Mouse (Mus musculus): ENCODE data around the gene Coro2a. TPM values are rescaled to one million over a fixed set of nuclear protein-coding genes. Genes with fewer than 3 reads are reported as not detected.
"Not testable (repeated sequence)": the region's sequence is repeated elsewhere in the genome, so short reads cannot be mapped to it uniquely, and the experiment has no call there.

Gene Coro2a
- total RNA-seq, 2 experiments from 2014 or later, result 35.6 to 37.6 TPM

DNA sequence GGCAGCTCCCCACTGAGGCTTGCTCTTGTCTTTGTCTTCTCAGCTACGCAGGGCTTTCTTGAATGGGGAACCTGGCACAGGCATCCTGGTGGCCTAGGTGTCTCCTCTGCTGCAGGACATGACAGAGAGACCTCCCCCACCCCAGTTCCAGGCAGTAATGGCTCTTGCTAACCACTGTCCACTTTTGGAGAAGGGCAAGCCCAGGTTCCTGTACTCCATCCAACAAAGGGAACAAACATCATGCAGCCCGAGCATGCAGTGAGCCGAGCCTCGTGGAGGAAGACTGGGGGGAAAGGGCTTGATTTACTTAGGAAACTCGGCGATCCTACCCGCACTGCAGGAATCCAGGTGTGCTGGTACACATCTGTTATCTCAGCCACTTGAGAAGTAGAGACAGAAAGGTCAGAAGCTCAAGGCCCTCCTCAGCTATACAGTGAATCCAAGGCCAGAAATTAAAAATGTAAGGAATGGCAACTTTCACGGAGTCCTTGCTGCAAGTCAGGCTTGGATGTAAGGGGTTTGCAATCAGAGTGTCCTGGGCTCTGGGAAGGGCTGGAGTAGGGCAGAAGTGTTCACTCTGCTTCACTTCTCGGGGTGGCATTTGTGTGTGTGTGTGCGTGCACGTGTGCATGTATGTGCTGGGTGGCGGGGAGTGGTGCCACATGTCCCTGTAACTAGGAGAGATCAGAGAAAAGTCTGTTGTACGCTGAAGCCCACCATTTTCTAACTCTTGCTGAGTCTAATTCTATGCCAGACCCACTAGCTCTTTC lies 16.8 kb downstream of the Coro2a start:
- no peak for DNase-seq (ENCODE audit: low spot score in 2 of 2)

DNA sequence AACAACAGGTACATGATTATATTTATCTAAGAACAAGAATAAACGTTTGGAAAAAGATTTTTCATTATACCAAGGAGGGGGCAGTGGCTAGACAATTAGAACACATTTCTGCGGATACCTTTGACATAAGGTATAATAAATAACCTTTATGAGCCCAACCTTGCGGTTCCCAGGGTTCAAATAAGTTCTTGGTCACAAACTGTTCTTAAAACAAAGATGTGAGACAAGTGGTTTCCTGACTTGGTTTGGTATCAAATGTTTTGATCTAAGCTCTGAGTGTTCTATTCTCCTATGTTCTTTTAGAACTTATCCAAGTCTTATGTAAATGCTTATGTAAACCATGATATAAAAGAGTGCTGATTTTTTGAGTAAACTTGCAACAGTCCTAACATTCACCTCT lies 17.5 kb downstream of the Coro2a start:
- DNase-seq (ENCODE audit: low spot score in 2 of 2), result not testable (repeated sequence)

DNA sequence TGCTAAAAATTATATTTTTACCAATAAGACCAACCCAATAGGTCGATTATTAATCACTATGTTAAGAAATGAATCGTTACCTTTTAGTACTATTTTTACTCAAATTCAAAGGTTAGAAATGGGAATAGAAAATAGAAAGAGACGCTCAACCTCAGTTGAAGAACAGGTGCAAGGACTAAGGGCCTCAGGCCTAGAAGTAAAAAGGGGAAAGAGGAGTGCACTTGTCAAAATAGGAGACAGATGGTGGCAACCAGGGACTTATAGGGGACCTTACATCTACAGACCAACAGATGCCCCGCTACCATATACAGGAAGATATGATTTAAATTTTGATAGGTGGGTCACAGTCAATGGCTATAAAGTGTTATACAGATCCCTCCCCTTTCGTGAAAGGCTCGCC lies 17.9 kb downstream of the Coro2a start:
- not testable (repeated sequence) for DNase-seq (ENCODE audit: low spot score in 2 of 2)

DNA sequence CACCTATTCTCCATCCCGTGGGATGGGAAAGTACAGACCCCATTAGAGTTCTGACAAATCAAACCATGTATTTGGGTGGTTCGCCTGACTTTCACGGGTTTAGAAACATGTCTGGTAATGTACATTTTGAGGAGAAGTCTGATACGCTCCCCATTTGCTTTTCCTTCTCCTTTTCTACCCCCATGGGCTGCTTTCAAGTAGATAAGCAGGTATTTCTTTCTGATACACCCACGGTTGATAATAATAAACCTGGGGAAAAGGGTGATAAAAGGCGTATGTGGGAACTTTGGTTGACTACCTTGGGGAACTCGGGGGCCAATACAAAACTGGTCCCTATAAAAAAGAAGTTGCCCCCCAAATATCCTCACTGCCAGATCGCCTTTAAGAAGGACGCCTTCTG lies 20.0 kb downstream of the Coro2a start:
- DNase-seq (ENCODE audit: low spot score in 2 of 2), result not testable (repeated sequence)

DNA sequence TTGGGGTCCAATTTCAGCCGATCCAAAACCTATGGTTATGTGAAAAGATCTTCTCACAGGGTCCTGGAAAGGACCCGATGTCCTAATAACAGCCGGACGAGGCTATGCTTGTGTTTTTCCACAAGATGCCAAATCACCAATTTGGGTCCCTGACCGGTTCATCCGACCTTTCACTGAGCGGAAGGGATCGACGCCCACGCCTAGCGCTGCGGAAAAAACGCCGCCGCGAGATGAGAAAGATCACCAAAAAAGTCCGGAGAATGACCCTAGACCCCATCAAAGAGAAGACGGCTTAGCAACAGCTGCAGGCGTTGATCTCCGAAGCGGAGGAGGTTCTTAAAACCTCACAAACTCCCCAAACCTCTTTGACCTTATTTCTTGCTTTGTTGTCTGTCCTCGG lies 20.4 kb downstream of the Coro2a start:
- not testable (repeated sequence) for DNase-seq (ENCODE audit: low spot score in 2 of 2)

DNA sequence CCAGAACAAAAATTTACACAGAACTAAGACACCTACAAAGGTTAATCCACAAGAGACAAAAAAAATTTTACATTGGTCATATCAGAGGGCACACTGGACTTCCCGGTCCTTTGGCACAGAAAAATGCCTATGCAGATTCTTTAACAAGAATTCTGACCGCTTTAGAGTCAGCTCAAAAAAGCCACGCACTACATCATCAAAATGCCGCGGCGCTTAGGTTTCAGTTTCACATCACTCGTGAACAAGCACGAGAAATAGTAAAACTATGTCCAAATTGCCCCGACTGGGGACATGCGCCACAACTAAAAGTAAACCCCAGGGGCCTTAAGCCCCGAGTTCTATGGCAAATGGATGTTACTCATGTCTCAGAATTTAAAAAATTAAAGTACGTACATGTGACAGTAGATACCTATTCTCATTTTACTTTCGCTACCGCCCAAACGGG lies 21.2 kb downstream of the Coro2a start:
- not testable (repeated sequence) for DNase-seq (ENCODE audit: low spot score in 2 of 2)

DNA sequence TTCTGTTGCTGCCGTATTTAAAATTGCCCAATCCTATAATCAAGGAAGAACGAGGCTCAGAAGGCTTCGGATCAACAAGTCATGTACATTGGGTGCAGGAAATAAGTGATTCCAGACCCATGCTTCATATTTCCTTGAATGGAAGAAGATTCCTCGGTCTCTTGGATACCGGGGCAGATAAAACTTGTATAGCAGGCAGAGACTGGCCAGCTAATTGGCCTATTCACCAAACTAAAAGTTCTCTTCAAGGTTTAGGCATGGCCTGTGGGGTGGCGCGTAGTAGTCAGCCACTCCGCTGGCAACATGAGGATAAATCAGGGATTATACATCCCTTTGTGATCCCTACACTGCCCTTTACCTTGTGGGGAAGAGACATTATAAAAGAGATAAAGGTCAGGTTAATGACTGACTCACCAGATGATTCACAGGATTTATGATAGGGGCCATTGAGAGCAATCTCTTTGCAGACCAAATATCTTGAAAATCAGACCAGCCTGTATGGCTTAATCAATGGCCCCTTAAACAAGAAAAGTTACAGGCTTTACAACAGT lies 23.1 kb downstream of the Coro2a start:
- DNase-seq (ENCODE audit: low spot score in 2 of 2), result not testable (repeated sequence)

DNA sequence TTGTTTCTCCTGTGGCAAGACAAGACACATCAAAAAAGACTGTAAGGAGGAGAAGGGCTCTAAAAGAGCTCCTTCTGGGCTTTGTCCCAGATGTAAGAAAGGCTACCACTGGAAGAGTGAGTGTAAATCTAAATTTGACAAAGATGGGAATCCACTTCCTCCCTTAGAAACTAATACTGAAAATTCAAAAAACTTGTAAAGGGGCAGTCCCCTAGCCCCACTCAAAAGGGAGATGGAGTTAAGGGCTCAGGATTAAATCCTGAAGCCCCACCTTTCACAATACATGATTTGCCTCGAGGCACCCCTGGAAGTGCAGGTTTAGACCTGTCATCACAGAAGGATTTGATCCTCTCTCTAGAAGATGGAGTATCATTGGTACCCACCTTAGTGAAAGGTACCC lies 23.8 kb downstream of the Coro2a start:
- DNase-seq (ENCODE audit: low spot score in 2 of 2), result no peak

DNA sequence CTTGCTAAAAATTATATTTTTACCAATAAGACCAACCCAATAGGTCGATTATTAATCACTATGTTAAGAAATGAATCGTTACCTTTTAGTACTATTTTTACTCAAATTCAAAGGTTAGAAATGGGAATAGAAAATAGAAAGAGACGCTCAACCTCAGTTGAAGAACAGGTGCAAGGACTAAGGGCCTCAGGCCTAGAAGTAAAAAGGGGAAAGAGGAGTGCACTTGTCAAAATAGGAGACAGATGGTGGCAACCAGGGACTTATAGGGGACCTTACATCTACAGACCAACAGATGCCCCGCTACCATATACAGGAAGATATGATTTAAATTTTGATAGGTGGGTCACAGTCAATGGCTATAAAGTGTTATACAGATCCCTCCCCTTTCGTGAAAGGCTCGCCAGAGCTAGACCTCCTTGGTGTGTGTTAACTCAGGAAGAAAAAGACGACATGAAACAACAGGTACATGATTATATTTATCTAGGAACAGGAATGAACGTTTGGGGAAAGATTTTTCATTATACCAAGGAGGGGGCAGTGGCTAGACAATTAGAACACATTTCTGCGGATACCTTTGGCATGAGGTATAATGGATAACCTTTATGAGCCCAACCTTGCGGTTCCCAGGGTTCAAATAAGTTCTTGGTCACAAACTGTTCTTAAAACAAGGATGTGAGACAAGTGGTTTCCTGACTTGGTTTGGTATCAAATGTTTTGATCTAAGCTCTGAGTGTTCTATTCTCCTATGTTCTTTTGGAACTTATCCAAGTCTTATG lies 26.3 kb downstream of the Coro2a start:
- not testable (repeated sequence) for DNase-seq (ENCODE audit: low spot score in 2 of 2)

DNA sequence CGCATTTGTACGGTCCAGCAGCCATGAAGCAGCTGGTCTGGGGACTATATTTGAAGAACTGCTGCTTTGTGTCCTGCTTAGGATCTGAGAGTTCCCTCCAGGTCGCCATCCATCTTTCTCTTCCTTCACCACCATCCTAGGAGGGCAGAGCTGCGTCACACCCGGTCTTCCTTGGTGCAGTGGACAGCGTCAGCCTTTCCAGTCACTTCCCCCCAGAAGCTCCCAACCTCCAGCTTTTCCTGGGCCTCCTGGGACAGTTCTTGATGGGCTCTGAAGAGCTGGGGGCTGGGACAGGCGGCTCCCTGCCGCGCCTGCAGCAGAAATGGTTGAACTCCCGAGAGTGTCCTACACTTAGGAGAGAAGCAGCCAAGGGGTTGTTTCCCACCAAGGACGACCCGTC lies 27.2 kb downstream of the Coro2a start:
- DNase-seq (ENCODE audit: low spot score in 2 of 2), result no peak

DNA sequence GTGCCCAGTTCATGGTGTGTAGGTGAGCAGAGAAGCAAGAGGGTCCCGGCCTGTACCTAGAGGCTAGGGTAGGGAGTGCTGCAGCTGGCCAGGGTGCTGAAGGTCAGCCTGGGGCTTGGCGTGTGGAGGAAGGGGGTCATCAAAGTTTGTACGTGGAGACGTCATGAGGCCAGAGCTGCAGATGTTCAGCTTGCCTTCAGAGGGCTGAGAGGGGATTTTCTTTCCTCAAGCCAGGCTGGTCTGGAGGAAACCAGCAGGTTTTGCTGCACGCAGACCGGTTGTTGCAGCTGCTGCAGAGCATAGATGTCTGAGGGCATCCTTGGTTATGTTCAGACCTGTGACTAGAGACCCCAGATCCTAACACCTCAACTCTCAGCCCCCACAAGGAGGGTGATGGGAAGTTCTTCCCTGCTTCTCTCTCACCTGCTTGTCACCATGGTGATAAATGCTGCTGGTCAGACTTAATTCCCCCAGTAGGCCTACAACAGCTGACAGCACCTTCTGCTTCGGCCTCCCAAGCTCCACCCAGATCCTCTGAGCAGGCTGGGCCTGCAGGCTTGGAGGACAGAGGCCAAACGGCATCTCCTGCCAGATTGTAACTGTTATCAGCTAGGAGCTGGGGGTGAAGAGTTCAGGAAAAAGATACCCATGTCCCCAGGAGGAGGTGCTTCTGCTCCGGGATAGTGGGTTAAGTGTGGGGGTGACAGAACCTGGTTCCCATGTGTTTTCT lies 27.8 kb downstream of the Coro2a start:
- DNase-seq (ENCODE audit: low spot score in 2 of 2), result no peak

DNA sequence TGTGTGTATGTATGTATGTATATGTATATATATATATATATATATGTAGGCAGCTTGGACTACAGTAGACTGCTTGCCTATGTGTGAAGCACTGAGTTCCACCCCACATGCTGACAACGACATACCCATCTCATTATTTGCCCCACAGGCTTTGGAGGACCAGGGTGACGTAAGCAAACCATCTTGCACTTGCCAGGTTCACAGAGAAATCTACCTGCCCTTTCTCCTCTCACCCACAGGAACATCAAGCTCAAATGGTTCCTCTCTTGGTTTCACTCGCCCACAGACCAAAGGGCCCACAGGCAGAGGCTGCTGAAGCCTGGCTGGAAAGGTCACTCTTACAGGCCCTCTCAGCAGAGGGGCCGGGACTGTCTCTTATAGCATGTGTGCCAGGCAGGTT lies 29.4 kb downstream of the Coro2a start:
- DNase-seq (ENCODE audit: low spot score in 2 of 2), result no peak

DNA sequence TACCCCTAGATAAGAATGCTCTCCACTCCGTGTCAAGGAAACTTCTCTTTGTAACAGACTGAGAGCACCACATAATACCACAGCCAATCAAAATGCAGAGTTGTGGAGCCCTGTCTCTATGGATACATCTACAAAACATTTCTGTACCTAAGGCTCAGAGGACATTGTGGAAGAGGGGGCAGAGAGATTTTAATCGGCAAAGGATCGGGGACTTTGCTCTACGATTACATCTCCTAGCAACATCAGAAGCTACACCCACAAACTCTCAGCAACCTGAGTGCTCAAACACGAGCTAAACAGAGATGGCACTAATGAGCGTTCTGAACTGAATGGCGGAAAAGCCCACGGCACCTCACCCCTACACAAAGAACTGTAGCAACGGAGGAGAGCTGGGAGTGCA lies 30.3 kb downstream of the Coro2a start:
- DNase-seq (ENCODE audit: low spot score in 2 of 2), result no peak

DNA sequence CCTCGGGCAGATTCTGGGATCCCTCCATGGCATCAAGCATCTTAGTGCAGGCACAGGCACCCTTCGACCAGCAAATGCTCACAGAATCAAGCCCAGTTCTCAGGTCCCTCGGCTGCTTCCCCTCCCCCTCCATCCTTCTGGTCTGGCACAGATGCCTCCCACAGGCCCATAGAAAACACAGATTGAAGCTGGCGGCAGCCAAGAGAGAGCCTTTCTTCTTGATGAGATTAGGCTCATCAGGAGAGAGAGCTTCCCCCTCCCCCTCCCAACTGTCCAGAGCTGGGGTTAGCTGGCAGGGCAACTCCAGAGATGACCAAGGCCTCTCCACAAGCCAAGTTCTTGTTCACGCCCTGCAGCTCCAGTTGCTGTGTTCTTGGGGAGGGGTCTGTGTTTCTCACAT lies 32.3 kb downstream of the Coro2a start:
- peak; percentile 65 to 71 for DNase-seq (ENCODE audit: low spot score in 2 of 2)

DNA sequence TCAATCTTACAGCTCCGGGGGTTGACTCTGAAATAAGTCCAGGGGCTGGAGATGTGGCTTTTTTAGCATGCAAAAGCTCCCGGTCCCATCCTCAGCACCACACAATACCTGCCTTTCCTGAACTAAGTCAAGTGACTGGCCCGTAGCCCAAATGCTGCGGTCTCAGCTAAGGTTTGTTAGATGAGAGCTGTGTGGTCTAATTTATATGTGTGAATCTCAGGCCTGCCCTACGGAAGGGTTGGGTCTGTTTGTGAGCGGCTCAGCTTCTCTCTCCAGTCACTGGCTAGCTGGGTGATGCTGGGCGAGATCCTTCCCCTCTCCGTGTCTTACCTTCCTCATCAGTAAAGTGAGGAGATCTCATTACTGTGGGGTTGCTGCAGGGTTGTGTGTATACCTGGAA lies 33.8 kb downstream of the Coro2a start:
- no peak for DNase-seq (ENCODE audit: low spot score in 2 of 2)

DNA sequence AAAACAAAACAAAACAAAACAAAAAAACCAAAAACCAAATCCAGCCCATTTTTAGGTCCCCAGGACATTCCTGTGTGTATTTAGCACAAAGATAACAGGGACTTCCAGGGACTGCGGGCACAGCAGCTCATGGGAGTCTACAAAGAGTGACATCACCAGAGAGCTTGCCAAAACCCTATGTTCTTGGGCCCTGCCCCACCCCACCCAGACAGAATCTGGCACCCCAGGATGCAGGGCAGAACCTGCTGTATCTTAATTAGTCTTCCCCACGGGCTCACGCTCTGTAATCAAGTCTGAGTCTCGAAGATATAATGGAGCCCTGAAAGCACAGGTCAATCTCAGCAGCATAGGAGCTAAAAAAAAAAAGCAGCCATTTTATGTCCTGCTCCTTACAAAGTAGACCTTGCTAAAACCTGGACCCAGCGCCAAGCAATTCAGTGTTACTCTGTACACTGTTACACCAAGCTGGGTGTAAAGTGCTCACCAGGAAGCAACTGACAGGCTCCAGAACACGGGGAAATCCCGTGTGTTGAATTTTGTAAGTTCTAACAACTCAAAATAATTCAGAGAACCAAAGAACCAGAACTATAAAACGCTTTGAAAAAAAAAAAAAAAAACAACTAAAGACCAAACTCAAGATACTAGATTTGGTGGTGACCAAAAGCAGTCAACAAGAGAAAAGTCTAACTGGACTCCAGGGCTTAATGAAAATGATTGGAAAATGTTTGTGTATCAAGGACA lies 34.9 kb downstream of the Coro2a start:
- DNase-seq (ENCODE audit: low spot score in 2 of 2), result no peak

DNA sequence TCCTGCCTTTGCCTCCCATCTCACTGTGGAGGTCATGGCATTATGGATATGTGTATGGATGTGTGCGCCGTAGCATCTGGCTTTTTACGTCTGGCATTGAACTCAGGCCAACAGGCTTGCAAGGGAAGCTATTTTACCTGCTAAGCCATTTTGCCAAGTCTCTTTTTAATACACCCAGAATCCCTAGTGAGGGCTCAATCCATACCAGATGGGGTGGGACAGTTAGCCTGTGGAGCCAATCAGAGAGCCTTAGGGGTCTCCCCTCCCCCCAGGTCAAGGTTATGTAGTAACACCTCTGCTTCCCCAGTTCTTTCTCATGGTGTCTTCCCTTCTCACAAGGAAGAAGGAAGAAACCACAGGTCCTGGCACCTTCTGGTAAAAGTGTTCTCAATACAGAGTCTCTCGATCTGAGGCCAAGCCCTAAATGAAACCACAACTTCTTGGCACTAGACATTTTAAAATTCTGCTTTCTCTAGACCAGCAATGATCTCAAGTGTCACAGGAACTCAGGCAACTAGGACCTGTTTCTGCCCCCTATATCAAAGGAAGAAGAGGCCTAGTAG lies 36.5 kb downstream of the Coro2a start:
- no peak for DNase-seq (ENCODE audit: low spot score in 2 of 2)

DNA sequence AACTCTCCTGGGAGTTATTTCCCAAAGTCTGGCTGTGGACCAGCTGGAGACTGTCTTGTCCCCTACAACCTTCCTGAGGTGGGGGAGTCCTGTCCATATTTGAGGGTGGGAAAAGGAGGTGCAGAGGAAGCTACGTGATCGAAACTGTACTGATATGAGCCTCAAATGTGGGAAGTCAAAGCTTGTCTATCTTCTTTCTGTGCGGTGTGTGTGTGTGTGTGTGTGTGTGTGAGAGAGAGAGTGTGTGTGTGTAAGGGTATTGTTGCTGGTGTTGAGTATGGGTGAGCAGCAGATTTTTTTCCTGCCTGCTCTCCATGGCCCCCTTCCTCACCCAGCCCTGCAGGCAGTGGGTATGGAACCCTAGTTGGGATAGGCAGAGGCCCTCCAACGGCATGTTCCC lies 37.8 kb downstream of the Coro2a start:
- no peak for DNase-seq (ENCODE audit: low spot score in 2 of 2)

DNA sequence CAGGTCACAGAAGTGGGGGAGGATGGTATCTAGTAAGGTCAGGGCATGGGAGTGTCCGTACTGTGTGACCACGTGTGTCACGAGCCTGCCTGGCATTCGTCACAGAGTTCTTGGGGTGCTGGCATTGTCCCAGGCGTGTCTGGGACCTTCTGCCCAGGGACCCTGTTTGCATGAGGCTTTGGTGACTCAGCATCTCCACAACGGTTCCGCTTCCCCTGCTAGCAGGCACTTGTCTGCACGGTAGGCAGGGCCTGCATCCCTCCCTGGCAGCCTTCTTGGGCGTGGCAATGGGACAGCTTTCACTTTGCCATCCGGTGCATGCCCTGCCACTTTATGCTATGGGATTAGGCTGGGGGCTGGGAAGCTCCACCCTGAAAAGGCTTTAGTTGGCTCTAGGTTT lies 38.2 kb downstream of the Coro2a start:
- DNase-seq (ENCODE audit: low spot score in 2 of 2), result no peak

DNA sequence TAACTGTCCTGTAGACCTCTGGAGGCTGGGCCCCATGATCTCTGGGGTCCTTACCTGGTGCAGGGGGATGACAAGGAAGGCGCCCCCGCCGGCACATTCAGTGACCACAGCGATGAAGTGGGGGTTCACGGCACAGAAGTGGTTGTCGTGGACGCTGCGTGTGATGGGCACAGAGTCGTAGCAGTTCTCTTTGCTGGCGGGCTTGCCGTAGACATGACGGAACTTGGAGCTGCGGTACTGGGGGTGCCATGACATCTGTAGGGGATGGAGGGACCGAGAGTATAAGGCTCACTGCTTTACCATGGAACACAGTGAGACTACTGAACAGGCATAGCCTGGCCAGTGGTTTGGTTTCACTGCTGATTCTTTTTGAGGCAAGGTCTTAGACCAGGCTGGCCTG lies 39.2 kb downstream of the Coro2a start:
- no peak for DNase-seq (ENCODE audit: low spot score in 2 of 2)

DNA sequence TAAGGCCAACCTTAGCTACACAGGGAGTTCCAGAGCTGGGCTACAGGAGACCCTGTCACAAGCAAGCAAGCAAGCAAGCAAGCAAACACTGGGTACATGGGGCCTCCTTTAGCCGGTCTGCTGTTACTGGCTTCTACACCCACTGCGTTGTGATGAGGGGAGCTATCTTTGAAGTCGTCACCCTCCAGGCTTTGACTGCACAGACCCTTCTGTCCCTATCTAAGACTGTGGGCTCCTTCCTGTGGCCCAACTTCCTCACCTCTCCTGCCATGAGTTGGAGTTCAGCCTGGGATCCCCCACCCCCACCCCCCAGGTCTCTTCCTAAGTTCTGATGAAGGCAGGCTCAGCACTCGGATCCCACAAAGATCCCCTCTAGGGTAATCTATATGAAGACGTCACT lies 40.0 kb downstream of the Coro2a start:
- DNase-seq (ENCODE audit: low spot score in 2 of 2), result no peak

Data from layer of hippocampus, postnatal 10 days (tissue).